Mouse (Mus musculus) hindbrain, embryonic 16.5 days (tissue): ENCODE data around the gene Lhx1. TPM values are rescaled to one million over a fixed set of nuclear protein-coding genes. Genes with fewer than 3 reads are reported as not detected.

ENCODE experiments used
- ATAC-seq: fragments of 200-750 bp; cut with Nextera tagmentation; 2 replicates; pipeline ENCODE4 v1.8.0; 2017; ENCODE audit warnings: moderate TSS enrichment, moderate library complexity
- H3K27ac ChIP-seq: fragments of 300-500 bp; sonication (generic); 2 replicates; pipeline ENCODE4 v1.5.1; 2014; ENCODE audit warnings: low read depth, mild to moderate bottlenecking, control low read depth, low read length, moderate library complexity
- H3K27me3 ChIP-seq: fragments of 300-500 bp; sonication (generic); replicated peaks from 2 replicates; pipeline ENCODE4 v1.6.1; 2014; ENCODE audit warnings: low read length; ENCODE audit not compliant: control insufficient read depth, insufficient read depth
- H3K36me3 ChIP-seq: fragments of 300-500 bp; sonication (generic); 2 replicates; pipeline ENCODE4 v1.6.1; 2014; ENCODE audit warnings: mild to moderate bottlenecking, low read length, moderate library complexity, mixed read lengths; ENCODE audit not compliant: control insufficient read depth, insufficient read depth
- H3K4me1 ChIP-seq: fragments of 300-500 bp; sonication (generic); 2 replicates; pipeline ENCODE4 v1.6.1; 2014; ENCODE audit warnings: low read depth, low read length; ENCODE audit not compliant: control insufficient read depth, insufficient read depth
- H3K4me2 ChIP-seq: fragments of 300-500 bp; sonication (generic); 2 replicates; pipeline ENCODE4 v1.6.1; 2014; ENCODE audit warnings: mild to moderate bottlenecking, low read length, control low read depth, moderate library complexity
- H3K4me3 ChIP-seq: fragments of 300-500 bp; sonication (generic); 2 replicates; pipeline ENCODE4 v1.5.1; 2014; ENCODE audit warnings: mild to moderate bottlenecking, low read length, control low read depth, moderate library complexity
- H3K9ac ChIP-seq: fragments of 300-500 bp; sonication (generic); 2 replicates; pipeline ENCODE4 v1.6.1; 2014; ENCODE audit warnings: low read depth, mild to moderate bottlenecking, control low read depth, low read length, moderate library complexity
- H3K9me3 ChIP-seq: fragments of 300-500 bp; sonication (generic); 2 replicates; pipeline ENCODE4 v1.6.1; 2014; ENCODE audit warnings: mild to moderate bottlenecking, low read length, moderate library complexity; ENCODE audit not compliant: control insufficient read depth
- WGBS: fragments of 180-500 bp; shearing (Covaris S2); extraction: QIAGEN DNeasy Blood & Tissue Kit; methylation state at CpG from one replicate; pipeline ENCODE4 v1.1.7; 2014; 5-methylcytosine and 5-hydroxymethylcytosine counted together
- polyA plus RNA-seq: library from polyadenylated mRNA; unstranded; fragments of >200 nt; fragmentation: Nextera tagmentation; extraction: Ambion mirVana; gene quantifications from 2 replicates; pipeline ENCODE4 v1.2.1, GENCODE M21; 2015

Gene Lhx1
- polyA plus RNA-seq, 1 experiment from 2014 or later = 35.9 TPM

DNA sequence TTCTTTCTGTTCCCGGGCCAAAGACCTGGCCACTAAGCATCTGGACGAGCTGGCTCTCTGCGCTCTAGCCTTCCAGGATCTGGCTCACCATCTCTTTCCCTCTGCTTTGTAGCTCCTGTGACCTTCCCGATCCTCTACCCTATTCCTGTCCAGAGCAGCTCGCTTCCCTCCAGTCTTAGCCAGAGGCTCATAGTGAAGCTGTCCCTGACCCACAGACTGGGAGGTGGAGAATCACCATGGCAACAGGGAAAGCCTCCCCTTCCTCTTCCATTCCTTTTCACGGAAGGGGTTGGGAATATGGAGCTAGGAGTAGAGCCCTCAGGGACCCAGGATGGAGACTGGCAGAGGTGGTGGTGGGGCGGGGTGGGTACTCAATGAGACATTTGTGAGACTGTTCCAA is 38.0 kb upstream of the Lhx1 start:
- Histone ChIP-seq H3K4me2 (no peak overlapping the region; the same call in none of the 2 replicates), H3K4me3 (no peak overlapping the region), H3K9ac (peak overlapping the region; percentile 28; the same call in 1 of the 2 replicates), H3K27ac (peak overlapping the region; percentile 62), H3K4me1 (peaks cover 16% of the 10 kb centered on the region), H3K9me3 (no peaks in the 10 kb centered on the region), H3K27me3 (no peaks in the 10 kb centered on the region), H3K36me3 (no peaks in the 10 kb centered on the region)
- peak; percentile 37 for ATAC-seq
- 22% methylated on average over 7 of the region's 7 CpGs for WGBS

DNA sequence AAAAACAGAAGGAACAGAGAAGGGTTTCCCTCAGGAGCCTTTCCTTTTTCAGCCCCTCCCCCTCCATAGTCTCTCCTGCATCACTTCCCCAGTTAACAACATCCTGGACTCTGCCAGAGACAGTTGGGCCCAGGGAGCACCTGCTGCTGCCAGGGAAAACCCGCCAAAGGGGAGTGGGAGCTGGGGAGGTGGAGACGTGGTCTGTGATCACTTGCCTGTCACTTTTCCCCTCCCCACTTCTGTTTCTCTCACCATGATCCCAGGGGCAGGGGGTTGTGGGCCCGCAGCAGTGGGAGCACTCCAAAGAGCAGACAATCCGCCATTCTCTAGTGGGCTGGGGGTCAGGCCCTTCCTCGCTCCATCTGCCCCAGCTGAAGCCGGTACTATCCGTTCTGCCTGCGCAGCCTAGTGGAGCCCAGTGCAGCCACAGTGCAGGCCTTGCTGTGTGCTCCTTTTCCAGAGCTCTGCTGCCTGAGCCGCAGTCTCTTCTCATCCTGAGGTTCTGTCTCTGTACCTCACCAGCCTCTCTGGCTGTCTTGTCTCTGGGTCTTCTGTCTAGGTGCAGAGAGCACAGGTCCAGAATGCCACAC is 37.5 kb upstream of the Lhx1 start:
- H3K4me2 ChIP-seq = peak overlapping the region; percentile 12; the same call in 1 of the 2 replicates
- H3K9ac ChIP-seq = peak overlapping the region; percentile 28; the same call in 1 of the 2 replicates
- no peak overlapping the region for H3K4me3 ChIP-seq
- H3K27ac ChIP-seq = peak overlapping the region; percentile 62
- 14% methylated on average over 9 of the region's 9 CpGs for WGBS
- no peaks in the 10 kb centered on the region for H3K27me3 ChIP-seq
- ATAC-seq = peak; percentile 53
- no peaks in the 10 kb centered on the region for H3K36me3 ChIP-seq
- H3K9me3 ChIP-seq = no peaks in the 10 kb centered on the region
- H3K4me1 ChIP-seq = peaks cover 14% of the 10 kb centered on the region

GRCm38 (mm10) chr11:84561546-84561945 is 36.2 kb upstream of the Lhx1 start:
- H3K9me3 ChIP-seq = no peaks in the 10 kb centered on the region
- H3K36me3 ChIP-seq = no peaks in the 10 kb centered on the region
- peaks cover 12% of the 10 kb centered on the region for H3K4me1 ChIP-seq
- H3K27ac ChIP-seq = no peak overlapping the region
- WGBS = 62% methylated on average over 3 of the region's 5 CpGs
- H3K9ac ChIP-seq = no peak overlapping the region
- 0 out of 2 replicates have a peak, but pooled peaks have one; percentile 22 for ATAC-seq
- no peak overlapping the region for H3K4me3 ChIP-seq
- no peaks in the 10 kb centered on the region for H3K27me3 ChIP-seq
- H3K4me2 ChIP-seq = no peak overlapping the region

- no peaks in the 10 kb centered on the region for H3K27me3 ChIP-seq
- H3K27ac ChIP-seq = no peak overlapping the region
- WGBS = 69% methylated on average over 14 of the region's 14 CpGs
- no peak overlapping the region for H3K4me2 ChIP-seq
- no peak overlapping the region for H3K9ac ChIP-seq
- H3K4me3 ChIP-seq = no peak overlapping the region
- H3K9me3 ChIP-seq = no peaks in the 10 kb centered on the region
- peak; percentile 84 for ATAC-seq
- no peaks in the 10 kb centered on the region for H3K36me3 ChIP-seq
- H3K4me1 ChIP-seq = no peaks in the 10 kb centered on the region; the same call in 1 of the 2 replicates
Observed at GRCm38 (mm10) chr11:84553821-84554450, 28.6 kb upstream of the Lhx1 start.

GRCm38 (mm10) chr11:84551296-84551695 is 26.0 kb upstream of the Lhx1 start:
- H3K9me3 ChIP-seq = no peaks in the 10 kb centered on the region
- no peak overlapping the region for H3K4me3 ChIP-seq
- no peak overlapping the region for H3K27ac ChIP-seq
- WGBS = 76% methylated on average over 4 of the region's 4 CpGs
- H3K27me3 ChIP-seq = no peaks in the 10 kb centered on the region
- ATAC-seq = no peak
- no peak overlapping the region for H3K9ac ChIP-seq
- no peaks in the 10 kb centered on the region for H3K36me3 ChIP-seq
- H3K4me2 ChIP-seq = no peak overlapping the region
- H3K4me1 ChIP-seq = no peaks in the 10 kb centered on the region; the same call in 1 of the 2 replicates

GRCm38 (mm10) chr11:84549258-84549791 is 24.0 kb upstream of the Lhx1 start:
- H3K9me3 ChIP-seq = no peaks in the 10 kb centered on the region
- ATAC-seq = no peak
- 47% methylated on average over 6 of the region's 6 CpGs for WGBS
- H3K27me3 ChIP-seq = no peaks in the 10 kb centered on the region
- no peak overlapping the region for H3K4me3 ChIP-seq
- H3K9ac ChIP-seq = no peak overlapping the region
- no peak overlapping the region for H3K4me2 ChIP-seq
- H3K36me3 ChIP-seq = no peaks in the 10 kb centered on the region
- H3K27ac ChIP-seq = no peak overlapping the region
- no peaks in the 10 kb centered on the region; the same call in 1 of the 2 replicates for H3K4me1 ChIP-seq

DNA sequence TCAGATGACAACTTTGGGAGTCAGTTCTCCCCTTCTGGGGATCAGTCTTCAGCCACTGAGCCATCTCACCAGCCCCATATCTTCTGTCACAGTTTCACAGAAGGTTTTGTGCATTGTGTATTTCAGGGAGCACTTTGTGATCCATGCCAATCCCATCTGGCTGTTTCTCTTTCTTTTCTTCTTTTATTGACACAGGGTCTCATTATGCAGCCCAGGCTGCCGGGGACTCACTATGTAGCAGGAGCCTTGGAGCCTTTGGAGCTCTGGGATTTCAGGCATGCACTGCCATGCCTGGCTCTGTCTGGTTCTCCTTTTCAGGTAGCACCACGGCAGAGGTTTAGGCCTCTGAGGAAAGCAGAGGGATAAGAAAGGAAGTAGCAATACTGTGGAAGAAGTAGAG is 23.0 kb upstream of the Lhx1 start:
- WGBS = 30% methylated on average over 2 of the region's 2 CpGs
- Histone ChIP-seq H3K4me3 (no peak overlapping the region), H3K27me3 (no peaks in the 10 kb centered on the region), H3K36me3 (no peaks in the 10 kb centered on the region), H3K27ac (no peak overlapping the region), H3K4me1 (no peaks in the 10 kb centered on the region; the same call in 1 of the 2 replicates), H3K9ac (no peak overlapping the region), H3K9me3 (no peaks in the 10 kb centered on the region), H3K4me2 (no peak overlapping the region)
- no peak for ATAC-seq

- no peak overlapping the region for H3K9ac ChIP-seq
- no peak overlapping the region for H3K27ac ChIP-seq
- ATAC-seq = no peak
- under 1% methylated on average over 4 of the region's 4 CpGs for WGBS
- no peaks in the 10 kb centered on the region; the same call in 1 of the 2 replicates for H3K4me1 ChIP-seq
- no peak overlapping the region for H3K4me2 ChIP-seq
- H3K4me3 ChIP-seq = no peak overlapping the region
- H3K27me3 ChIP-seq = no peaks in the 10 kb centered on the region; the same call in none of the 2 replicates
- no peaks in the 10 kb centered on the region for H3K9me3 ChIP-seq
- H3K36me3 ChIP-seq = no peaks in the 10 kb centered on the region
Observed at GRCm38 (mm10) chr11:84539981-84540380, 14.6 kb upstream of the Lhx1 start.
